Mouse (Mus musculus) heart, embryonic 11.5 days (tissue): ENCODE measurements at regions not wholly inside any gene's neighbourhood (a gene's known extent, or its start where the extent isn't known, plus 50 kb on each side); places are given as distances from the start of the nearest gene placed in this dataset.

Experiments used
- ATAC-seq: fragments of 200-750 bp; cut with Nextera tagmentation; replicated peaks from 2 replicates; pipeline ENCODE4 v1.8.0; 2017; ENCODE audit warnings: moderate library complexity; ENCODE audit not compliant: insufficient number of reproducible peaks, low FRiP score, low TSS enrichment
- H3K27ac ChIP-seq: fragments of 300-500 bp; sonication (generic); 2 replicates; pipeline ENCODE4 v1.5.1; 2014; ENCODE audit warnings: mild to moderate bottlenecking, low read depth, low read length
- H3K27me3 ChIP-seq: fragments of 300-500 bp; sonication (generic); 2 replicates; pipeline ENCODE4 v1.6.1; 2014; ENCODE audit warnings: mild to moderate bottlenecking, low read length, mixed read lengths; ENCODE audit not compliant: control insufficient read depth, insufficient read depth
- H3K36me3 ChIP-seq: fragments of 300-500 bp; sonication (generic); 2 replicates; pipeline ENCODE4 v1.6.1; 2014; ENCODE audit warnings: mild to moderate bottlenecking, low read length, moderate library complexity, mixed read lengths; ENCODE audit not compliant: control insufficient read depth, insufficient read depth
- H3K4me1 ChIP-seq: fragments of 300-500 bp; sonication (generic); 2 replicates; pipeline ENCODE4 v1.6.1; 2014; ENCODE audit warnings: low read length; ENCODE audit not compliant: control insufficient read depth, insufficient read depth
- H3K4me2 ChIP-seq: fragments of 300-500 bp; sonication (generic); 2 replicates; pipeline ENCODE4 v1.6.1; 2014; ENCODE audit warnings: mild to moderate bottlenecking, moderate library complexity
- H3K4me3 ChIP-seq: fragments of 300-500 bp; sonication (generic); 2 replicates; pipeline ENCODE4 v1.5.1; 2014; ENCODE audit warnings: low read depth, low read length
- H3K9ac ChIP-seq: fragments of 300-500 bp; sonication (generic); 2 replicates; pipeline ENCODE4 v1.6.1; 2014; ENCODE audit warnings: mild to moderate bottlenecking, low read depth, low read length, moderate library complexity
- H3K9me3 ChIP-seq: fragments of 300-500 bp; sonication (generic); replicated peaks from 2 replicates; pipeline ENCODE4 v1.6.1; 2016; ENCODE audit warnings: low read length; ENCODE audit not compliant: control insufficient read depth
- WGBS: fragments of 180-500 bp; shearing (Covaris S2); extraction: QIAGEN DNeasy Blood & Tissue Kit; methylation state at CpG from one replicate; pipeline ENCODE4 v1.1.7; 2014; ENCODE audit not compliant: insufficient replicate concordance; 5-methylcytosine and 5-hydroxymethylcytosine counted together

DNA sequence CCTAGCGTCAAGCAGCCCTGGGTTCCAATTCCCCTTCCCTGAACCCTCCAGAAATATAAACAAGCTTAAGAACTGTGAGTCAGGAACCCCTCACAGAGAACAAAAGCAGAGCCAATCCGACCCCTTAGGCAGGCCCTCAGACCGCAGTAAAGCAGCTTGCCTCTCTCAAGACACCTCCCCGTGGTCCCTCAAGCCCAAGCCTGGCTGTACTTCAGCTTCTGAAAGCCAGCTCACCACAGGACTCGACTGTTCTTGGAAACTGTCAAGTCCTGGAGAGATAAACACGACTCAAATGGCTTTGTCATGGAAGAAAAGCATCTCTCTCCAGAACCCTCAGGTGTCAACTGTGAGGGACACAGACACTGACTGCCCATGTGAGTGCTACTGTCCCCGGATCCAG is 95.2 kb upstream of the Ptpn1 start:
- H3K4me2 ChIP-seq, result no peak overlapping the region
- H3K27ac ChIP-seq, result no peak overlapping the region
- ATAC-seq, result no peak
- peaks cover 43% of the 10 kb centered on the region for H3K4me1 ChIP-seq
- H3K9me3 ChIP-seq, result no peaks in the 10 kb centered on the region
- H3K36me3 ChIP-seq, result no peaks in the 10 kb centered on the region
- no peak overlapping the region for H3K4me3 ChIP-seq
- H3K27me3 ChIP-seq, result no peaks in the 10 kb centered on the region
- 27% methylated on average over 7 of the region's 7 CpGs for WGBS
- H3K9ac ChIP-seq, result no peak overlapping the region

DNA sequence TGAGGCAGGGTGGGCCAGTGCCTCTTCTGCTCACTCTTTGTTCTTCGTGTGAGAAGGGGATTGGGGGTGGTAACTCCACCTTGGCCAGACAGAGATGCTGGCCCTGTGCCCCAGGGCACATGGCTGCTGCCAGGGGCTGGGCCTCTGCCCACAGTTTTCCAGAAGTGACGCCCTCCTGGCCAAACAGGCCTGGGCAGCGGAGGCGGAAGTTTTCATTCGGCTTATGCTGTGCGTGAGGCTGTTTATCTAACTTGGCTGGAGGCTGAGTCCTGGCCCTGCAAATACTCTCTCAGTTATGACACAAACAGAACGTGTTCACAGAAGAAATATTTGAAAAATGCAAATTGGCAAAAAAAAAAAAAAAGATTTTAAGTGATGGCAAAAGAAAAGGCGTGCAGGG is 97.3 kb upstream of the Ptpn1 start:
- Histone ChIP-seq H3K4me1 (peaks cover 32% of the 10 kb centered on the region), H3K27ac (peak overlapping the region; percentile 80; the same call in 1 of the 2 replicates), H3K9me3 (no peaks in the 10 kb centered on the region), H3K9ac (peak overlapping the region; percentile 56; the same call in 1 of the 2 replicates), H3K27me3 (no peaks in the 10 kb centered on the region), H3K4me3 (no peak overlapping the region), H3K36me3 (no peaks in the 10 kb centered on the region), H3K4me2 (no peak overlapping the region)
- no peak for ATAC-seq
- 65% methylated on average over 8 of the region's 8 CpGs for WGBS

DNA sequence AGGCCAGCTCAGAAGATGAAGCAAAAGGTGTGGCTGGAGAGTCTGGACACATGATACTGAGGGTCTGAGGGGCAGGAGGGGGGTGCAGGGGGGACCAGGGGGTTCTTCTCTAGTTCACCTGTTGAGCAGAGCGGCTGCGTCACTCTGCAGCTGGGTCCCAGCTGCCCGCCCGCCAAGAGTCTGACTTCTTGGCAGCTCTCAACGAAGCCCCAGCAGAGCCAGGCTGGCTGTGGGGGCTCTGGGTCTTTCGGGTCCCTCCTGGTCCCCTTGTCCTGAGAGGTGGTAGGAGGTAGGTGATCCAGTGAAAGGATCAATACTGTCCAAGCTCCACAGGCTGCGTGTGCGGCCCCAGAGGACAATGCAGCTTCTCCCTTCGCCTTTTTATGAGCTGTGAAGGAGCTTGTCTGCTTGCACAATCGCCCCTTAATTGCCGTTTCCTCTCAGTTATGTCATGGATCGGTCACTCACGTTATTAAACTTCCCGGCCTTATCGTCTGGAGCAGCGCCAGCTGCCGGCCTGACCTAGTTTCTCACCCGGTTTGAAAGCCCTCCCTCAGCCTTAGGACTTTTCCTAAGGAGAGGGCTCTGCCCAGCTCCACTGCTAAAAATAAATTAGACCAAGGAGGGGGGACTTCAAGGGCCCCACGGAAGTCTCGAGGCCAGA is 98.4 kb upstream of the Ptpn1 start:
- Histone ChIP-seq H3K4me2 (peak overlapping the region; percentile 39), H3K9me3 (no peaks in the 10 kb centered on the region), H3K27me3 (no peaks in the 10 kb centered on the region), H3K4me3 (no peak overlapping the region), H3K27ac (peak overlapping the region; percentile 80), H3K9ac (peak overlapping the region; percentile 46), H3K36me3 (no peaks in the 10 kb centered on the region), H3K4me1 (peaks cover 34% of the 10 kb centered on the region)
- peak; percentile 22; the same call in 1 of the 2 replicates for ATAC-seq
- 25% methylated on average over 20 of the region's 20 CpGs for WGBS

- 75% methylated on average over 26 of the region's 26 CpGs for WGBS
- H3K9ac ChIP-seq, result no peak overlapping the region
- no peak overlapping the region for H3K4me3 ChIP-seq
- H3K27ac ChIP-seq, result no peak overlapping the region
- H3K9me3 ChIP-seq, result no peaks in the 10 kb centered on the region
- H3K4me1 ChIP-seq, result peaks cover 41% of the 10 kb centered on the region
- no peaks in the 10 kb centered on the region for H3K36me3 ChIP-seq
- no peak overlapping the region for H3K4me2 ChIP-seq
- no peak for ATAC-seq
- no peaks in the 10 kb centered on the region; the same call in 1 of the 2 replicates for H3K27me3 ChIP-seq
These were observed 100.5 kb upstream of the Ptpn1 start for GRCm38 (mm10) chr2:167831076-167832039.

- Histone ChIP-seq H3K4me3 (no peak overlapping the region), H3K27me3 (no peaks in the 10 kb centered on the region; the same call in 1 of the 2 replicates), H3K9ac (peak overlapping the region; percentile 54; the same call in 1 of the 2 replicates), H3K4me2 (no peak overlapping the region), H3K36me3 (no peaks in the 10 kb centered on the region), H3K4me1 (peaks cover 35% of the 10 kb centered on the region), H3K9me3 (no peaks in the 10 kb centered on the region), H3K27ac (peak overlapping the region; percentile 74)
- 17% methylated on average over 5 of the region's 5 CpGs for WGBS
- ATAC-seq, result peak; percentile 57
These were observed 103.6 kb upstream of the Ptpn1 start for GRCm38 (mm10) chr2:167828258-167828657.

GRCm38 (mm10) chr2:167826922-167827703 is 104.7 kb upstream of the Ptpn1 start:
- WGBS, result 47% methylated on average over 12 of the region's 12 CpGs
- no peak overlapping the region for H3K4me3 ChIP-seq
- H3K36me3 ChIP-seq, result no peaks in the 10 kb centered on the region
- H3K4me2 ChIP-seq, result no peak overlapping the region
- H3K27ac ChIP-seq, result peak overlapping the region; percentile 74
- H3K4me1 ChIP-seq, result peaks cover 30% of the 10 kb centered on the region
- ATAC-seq, result no peak
- 0 out of 2 replicates have a peak overlapping the region, but pooled peaks have one; percentile 22 for H3K9ac ChIP-seq
- no peaks in the 10 kb centered on the region for H3K9me3 ChIP-seq
- no peaks in the 10 kb centered on the region; the same call in 1 of the 2 replicates for H3K27me3 ChIP-seq

DNA sequence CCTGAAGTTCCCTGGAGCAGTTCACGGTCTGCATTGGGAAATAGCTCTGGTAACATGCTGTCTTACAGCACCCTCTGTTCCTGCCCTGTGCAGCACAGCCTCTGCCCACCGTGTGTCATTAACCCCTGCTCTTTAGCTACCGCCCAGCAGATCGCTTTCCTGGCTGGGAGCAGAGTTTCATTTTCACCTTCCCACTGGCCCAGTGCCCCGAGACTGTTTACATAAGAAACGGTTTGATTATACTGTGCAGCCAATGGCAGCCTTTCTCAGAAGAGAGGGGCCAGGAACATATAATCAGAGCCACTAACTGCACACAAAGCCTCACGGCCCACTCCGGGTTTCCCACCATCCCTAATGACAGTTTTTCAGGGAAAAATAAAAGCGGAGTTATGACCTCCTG is 108.3 kb upstream of the Ptpn1 start:
- Histone ChIP-seq H3K4me1 (peaks cover 26% of the 10 kb centered on the region), H3K4me3 (no peak overlapping the region), H3K4me2 (no peak overlapping the region), H3K27me3 (peaks cover 6% of the 10 kb centered on the region; the same call in 1 of the 2 replicates), H3K27ac (peak overlapping the region; percentile 46), H3K9me3 (no peaks in the 10 kb centered on the region), H3K9ac (no peak overlapping the region), H3K36me3 (no peaks in the 10 kb centered on the region)
- 34% methylated on average over 9 of the region's 9 CpGs for WGBS
- no peak for ATAC-seq

- WGBS, result 83% methylated on average over 3 of the region's 3 CpGs
- Histone ChIP-seq H3K27ac (no peak overlapping the region), H3K9me3 (no peaks in the 10 kb centered on the region)
These were observed 108.8 kb upstream of the Ptpn1 start for GRCm38 (mm10) chr2:167823044-167823443.

More at GRCm38 (mm10) chr2:167823044-167823443, 108.8 kb upstream of the Ptpn1 start:
- Histone ChIP-seq H3K27me3 (peaks cover 6% of the 10 kb centered on the region; the same call in 1 of the 2 replicates), H3K36me3 (no peaks in the 10 kb centered on the region), H3K4me3 (no peak overlapping the region), H3K4me2 (no peak overlapping the region), H3K9ac (no peak overlapping the region), H3K4me1 (peaks cover 22% of the 10 kb centered on the region)
- ATAC-seq, result no peak
